13 mouse cellular contexts compared by ENCODE assay signal in the genomic region with DNA sequence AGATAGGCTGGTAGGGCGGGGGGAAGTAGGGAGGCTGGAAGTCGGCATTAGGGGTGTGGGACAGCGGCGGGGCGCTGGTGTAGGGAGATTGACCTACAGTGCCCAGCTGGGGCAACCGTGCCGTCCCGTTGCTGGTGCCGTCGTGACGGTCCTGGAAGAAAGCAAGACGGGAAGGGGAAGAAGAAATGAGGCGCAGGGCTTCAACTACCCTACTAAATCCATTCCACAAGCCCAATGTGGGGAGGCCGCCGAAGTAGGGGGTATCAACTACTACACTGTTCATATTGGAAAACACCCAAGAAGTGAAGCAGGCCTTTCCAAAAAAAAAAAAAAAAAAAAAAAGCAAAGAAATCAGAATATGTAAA. TPM values are rescaled to one million over a fixed set of nuclear protein-coding genes. Genes with fewer than 3 reads are reported as not detected.
DNase-seq lines count a peak whose midpoint lies in the region; ATAC-seq lines count a peak whose summit lies in the region.
"Had no signal": no experiment of that assay in that cellular context is flagged by ENCODE, and none has a peak within 500 bp of the region (broad histone marks: within the 10 kb centered on the region; RNA-seq: fewer than 3 reads in every experiment).

No protein-coding gene starts in this region.

- H3K9me3 ChIP-seq in kidney, embryonic 16.5 days (ENCODE audit: low read length) = no peaks in the 10 kb centered on the region
- no peaks in the 10 kb centered on the region for H3K9me3 ChIP-seq in forebrain, embryonic 12.5 days
- H3K9me3 ChIP-seq in limb, embryonic 13.5 days = no peaks in the 10 kb centered on the region
- H3K9me3 ChIP-seq in stomach, embryonic 15.5 days = no peaks in the 10 kb centered on the region

- WGBS in kidney, embryonic 16.5 days = under 1% methylated on average over 15 of the region's 15 CpGs
- under 1% methylated on average over 15 of the region's 15 CpGs for WGBS in forebrain, embryonic 12.5 days
- WGBS in limb, embryonic 13.5 days = under 1% methylated on average over 15 of the region's 15 CpGs
- WGBS in stomach, embryonic 15.5 days = 3% methylated on average over 15 of the region's 15 CpGs

- H3K27ac ChIP-seq in kidney, embryonic 16.5 days (ENCODE audit: low read length) = 0 out of 2 replicates have a peak overlapping the region, but pooled peaks have one; percentile 43
- H3K27ac ChIP-seq in forebrain, embryonic 12.5 days = no peak overlapping the region
- peak overlapping the region; percentile 77 for H3K27ac ChIP-seq in limb, embryonic 13.5 days
- no peak overlapping the region for H3K27ac ChIP-seq in stomach, embryonic 15.5 days

- H3K27me3 ChIP-seq in kidney, embryonic 16.5 days (ENCODE audit: insufficient read depth, low read length) = peaks cover 86% of the 10 kb centered on the region
- H3K27me3 ChIP-seq in forebrain, embryonic 12.5 days = peaks cover 86% of the 10 kb centered on the region
- H3K27me3 ChIP-seq in limb, embryonic 13.5 days = peaks cover 70% of the 10 kb centered on the region
- H3K27me3 ChIP-seq in stomach, embryonic 15.5 days (replicated peaks) = peaks cover 69% of the 10 kb centered on the region

- H3K4me3 ChIP-seq in kidney, embryonic 16.5 days (ENCODE audit: low read length) = peak overlapping the region; percentile 62
- H3K4me3 ChIP-seq in forebrain, embryonic 12.5 days (replicated peaks) = peak overlapping the region; percentile 28
- peak overlapping the region; percentile 59 for H3K4me3 ChIP-seq in limb, embryonic 13.5 days
- H3K4me3 ChIP-seq in stomach, embryonic 15.5 days (replicated peaks) = peak overlapping the region; percentile 14

- peak overlapping the region; percentile 63 for H3K4me2 ChIP-seq in kidney, embryonic 16.5 days (replicated peaks; ENCODE audit: low read depth, low read length)
- peak overlapping the region; percentile 27 for H3K4me2 ChIP-seq in forebrain, embryonic 12.5 days
- peak overlapping the region; percentile 71 for H3K4me2 ChIP-seq in limb, embryonic 13.5 days (replicated peaks)
- H3K4me2 ChIP-seq in stomach, embryonic 15.5 days = no peak overlapping the region

- H3K36me3 ChIP-seq in kidney, embryonic 16.5 days (ENCODE audit: insufficient read depth, low read length) = no peaks in the 10 kb centered on the region
- no peaks in the 10 kb centered on the region for H3K36me3 ChIP-seq in forebrain, embryonic 12.5 days (replicated peaks)
- no peaks in the 10 kb centered on the region for H3K36me3 ChIP-seq in limb, embryonic 13.5 days
- no peaks in the 10 kb centered on the region for H3K36me3 ChIP-seq in stomach, embryonic 15.5 days

- ATAC-seq in kidney, embryonic 16.5 days (ENCODE audit: low FRiP score, low TSS enrichment) = no peak
- no peak for ATAC-seq in forebrain, embryonic 12.5 days (ENCODE audit: low FRiP score)
- ATAC-seq in limb, embryonic 13.5 days (ENCODE audit: low FRiP score, low read depth) = no peak
- no peak for ATAC-seq in stomach, embryonic 15.5 days (ENCODE audit: insufficient read depth, low FRiP score, low read depth)
- no peak for ATAC-seq in cerebellum, adult (ENCODE audit: insufficient number of reproducible peaks, low FRiP score, low TSS enrichment)
- ATAC-seq: inflammation-experienced regulatory T-cells, adult 6 months had no signal

- DNase-seq in kidney, adult 11 months = no peak
- DNase-seq in adrenal gland, postnatal 25 days = no peak
- DNase-seq: adrenal gland, adult 8-10 months; cerebellum, postnatal 36 days; right cerebral cortex, postnatal 25 days; thymus, postnatal 4 days had no signal

- peak overlapping the region; percentile 66 for H3K9ac ChIP-seq in kidney, embryonic 16.5 days (replicated peaks; ENCODE audit: low read length)
- H3K9ac ChIP-seq in forebrain, embryonic 12.5 days = no peak overlapping the region
- peak overlapping the region; percentile 84 for H3K9ac ChIP-seq in limb, embryonic 13.5 days
- no peak overlapping the region for H3K9ac ChIP-seq in stomach, embryonic 15.5 days

- H3K4me1 ChIP-seq in kidney, embryonic 16.5 days (ENCODE audit: insufficient read depth, low read length) = peaks cover 16% of the 10 kb centered on the region
- H3K4me1 ChIP-seq in forebrain, embryonic 12.5 days = peaks cover 21% of the 10 kb centered on the region
- peaks cover 10% of the 10 kb centered on the region; the same call in 1 of the 2 replicates for H3K4me1 ChIP-seq in limb, embryonic 13.5 days
- peaks cover 23% of the 10 kb centered on the region for H3K4me1 ChIP-seq in stomach, embryonic 15.5 days

RNA-seq across cellular contexts. Expression of gene Tfap2a, which starts 9.6 kb away (rescaled TPM):
- 2.4 and 3.2 TPM in 2 replicates for polyA plus RNA-seq in kidney, embryonic 16.5 days (2015; fragmentation: Nextera tagmentation; extraction: Ambion mirVana)
- polyA plus RNA-seq in forebrain, embryonic 12.5 days (2016; fragmentation: Nextera tagmentation; extraction: Ambion mirVana) = 1.6 and 2.0 TPM in 2 replicates
- polyA plus RNA-seq in limb, embryonic 13.5 days (2015; fragmentation: Nextera tagmentation; extraction: Ambion mirVana) = 8.3 and 9.5 TPM in 2 replicates
- 0.80 and 1.0 TPM in 2 replicates for polyA plus RNA-seq in stomach, embryonic 15.5 days (2015; fragmentation: Nextera tagmentation; extraction: Ambion mirVana)
- total RNA-seq in adrenal gland, postnatal 25 days (2021) = 0.18 TPM in 1 of 2 replicates, not detected in the other
- total RNA-seq: MEL had no signal
- polyA plus RNA-seq: inflammation-experienced regulatory T-cells, adult 6 months had no signal

Comparison
In these comparisons a context has a peak if more than half of its experiments do, and no peak if none do; other contexts are left out.
1. H3K27ac ChIP-seq: peak in kidney, embryonic 16.5 days (single experiment) and limb, embryonic 13.5 days (single experiment); none in forebrain, embryonic 12.5 days (single experiment) and stomach, embryonic 15.5 days (single experiment).
2. H3K9ac ChIP-seq: peak in kidney, embryonic 16.5 days (single experiment) and limb, embryonic 13.5 days (single experiment); none in forebrain, embryonic 12.5 days (single experiment) and stomach, embryonic 15.5 days (single experiment).
3. Peak in every context shown above with its lines, with median percentiles within 50 percentile points of each other: H3K4me3 ChIP-seq.